In genomic region chr6:126563898-126564297, GRCm38 (mm10) we compare ENCODE assay signal across 9 mouse cellular contexts. TPM values are rescaled to one million over a fixed set of nuclear protein-coding genes. Genes with fewer than 3 reads are reported as not detected.
DNase-seq lines count a peak whose midpoint lies in the region; ATAC-seq lines count a peak whose summit lies in the region.
"Had no signal": no experiment of that assay in that cellular context is flagged by ENCODE, and none has a peak within 500 bp of the region (broad histone marks: within the 10 kb centered on the region; RNA-seq: fewer than 3 reads in every experiment).

No protein-coding gene starts in this region.

- DNase-seq in Muller cell, postnatal 12 days (ENCODE audit: inconsistent ontology term), result peak; percentile 86
- peak; percentile 88 to 91 for DNase-seq in layer of hippocampus, postnatal 14 days (ENCODE audit: low spot score in 2 of 2)
- peak; percentile 69 to 81 for DNase-seq in lung, postnatal 4 days
- DNase-seq in right cerebral cortex, postnatal 4 days, result peak; percentile 88

- H3K4me2 ChIP-seq in forebrain, embryonic 16.5 days (ENCODE audit: low read length), result no peak overlapping the region
- H3K4me2 ChIP-seq in hindbrain, embryonic 13.5 days, result no peak overlapping the region
- H3K4me2 ChIP-seq: liver, embryonic 15.5 days had no signal

- H3K27ac ChIP-seq in forebrain, embryonic 16.5 days (ENCODE audit: low read length), result no peak overlapping the region
- H3K27ac ChIP-seq in hindbrain, embryonic 13.5 days, result no peak overlapping the region
- H3K27ac ChIP-seq: liver, embryonic 15.5 days had no signal

- no peaks in the 10 kb centered on the region for H3K9me3 ChIP-seq in forebrain, embryonic 16.5 days (ENCODE audit: control insufficient read depth, low read length)
- H3K9me3 ChIP-seq in hindbrain, embryonic 13.5 days, result no peaks in the 10 kb centered on the region
- H3K9me3 ChIP-seq: liver, embryonic 15.5 days had no signal

- WGBS in forebrain, embryonic 16.5 days, result 14% methylated on average over 7 of the region's 7 CpGs
- WGBS in hindbrain, embryonic 13.5 days, result 14% methylated on average over 7 of the region's 7 CpGs

- H3K4me1 ChIP-seq in forebrain, embryonic 16.5 days (replicated peaks; ENCODE audit: control insufficient read depth, insufficient read depth, low read length), result peaks cover 6% of the 10 kb centered on the region; the same call in 1 of the 2 replicates
- peaks cover 13% of the 10 kb centered on the region for H3K4me1 ChIP-seq in hindbrain, embryonic 13.5 days (replicated peaks)
- H3K4me1 ChIP-seq: liver, embryonic 15.5 days had no signal

- no peaks in the 10 kb centered on the region for H3K36me3 ChIP-seq in forebrain, embryonic 16.5 days (ENCODE audit: control insufficient read depth, insufficient read depth)
- no peaks in the 10 kb centered on the region for H3K36me3 ChIP-seq in hindbrain, embryonic 13.5 days
- H3K36me3 ChIP-seq: liver, embryonic 15.5 days had no signal

- H3K4me3 ChIP-seq in forebrain, embryonic 16.5 days (replicated peaks; ENCODE audit: low read length), result no peak overlapping the region
- no peak overlapping the region for H3K4me3 ChIP-seq in hindbrain, embryonic 13.5 days
- H3K4me3 ChIP-seq: liver, embryonic 15.5 days had no signal

- no peaks in the 10 kb centered on the region for H3K27me3 ChIP-seq in forebrain, embryonic 16.5 days (replicated peaks; ENCODE audit: control insufficient read depth, insufficient read depth, low read length)
- H3K27me3 ChIP-seq in hindbrain, embryonic 13.5 days, result 0 out of 2 replicates have a peak, but pooled peaks cover 7% of the 10 kb centered on the region
- H3K27me3 ChIP-seq: liver, embryonic 15.5 days had no signal

- ATAC-seq in cerebellum, adult (ENCODE audit: insufficient number of reproducible peaks, low FRiP score, low TSS enrichment), result peak; percentile 60
- ATAC-seq in forebrain, embryonic 16.5 days, result peak; percentile 59
- peak; percentile 35; the same call in 1 of the 2 replicates for ATAC-seq in hindbrain, embryonic 13.5 days (ENCODE audit: low FRiP score)
- ATAC-seq in activated CD4-positive, CD25-positive, alpha-beta regulatory T cell, adult 4 months, result no peak

- H3K9ac ChIP-seq in forebrain, embryonic 16.5 days (replicated peaks; ENCODE audit: low read depth, low read length), result no peak overlapping the region
- H3K9ac ChIP-seq in hindbrain, embryonic 13.5 days, result no peak overlapping the region
- H3K9ac ChIP-seq: liver, embryonic 15.5 days had no signal

RNA-seq across cellular contexts. Expression of gene Kcna5, which starts 28.7 kb away (rescaled TPM):
- 2.2 and 2.4 TPM in 2 replicates for polyA plus RNA-seq in forebrain, embryonic 16.5 days (2015; fragmentation: Nextera tagmentation; extraction: Ambion mirVana)
- polyA plus RNA-seq in hindbrain, embryonic 13.5 days (2015; fragmentation: Nextera tagmentation; extraction: Ambion mirVana), result 2.2 and 2.4 TPM in 2 replicates
- 1 to 10 TPM; 1.5 to 1.8 TPM for total RNA-seq in layer of hippocampus, postnatal 14 days (2021)
- polyA plus RNA-seq in activated CD4-positive, CD25-positive, alpha-beta regulatory T cell, adult 4 months (2017; shearing (Covaris generic)), result not detected
